In the genomic region with DNA sequence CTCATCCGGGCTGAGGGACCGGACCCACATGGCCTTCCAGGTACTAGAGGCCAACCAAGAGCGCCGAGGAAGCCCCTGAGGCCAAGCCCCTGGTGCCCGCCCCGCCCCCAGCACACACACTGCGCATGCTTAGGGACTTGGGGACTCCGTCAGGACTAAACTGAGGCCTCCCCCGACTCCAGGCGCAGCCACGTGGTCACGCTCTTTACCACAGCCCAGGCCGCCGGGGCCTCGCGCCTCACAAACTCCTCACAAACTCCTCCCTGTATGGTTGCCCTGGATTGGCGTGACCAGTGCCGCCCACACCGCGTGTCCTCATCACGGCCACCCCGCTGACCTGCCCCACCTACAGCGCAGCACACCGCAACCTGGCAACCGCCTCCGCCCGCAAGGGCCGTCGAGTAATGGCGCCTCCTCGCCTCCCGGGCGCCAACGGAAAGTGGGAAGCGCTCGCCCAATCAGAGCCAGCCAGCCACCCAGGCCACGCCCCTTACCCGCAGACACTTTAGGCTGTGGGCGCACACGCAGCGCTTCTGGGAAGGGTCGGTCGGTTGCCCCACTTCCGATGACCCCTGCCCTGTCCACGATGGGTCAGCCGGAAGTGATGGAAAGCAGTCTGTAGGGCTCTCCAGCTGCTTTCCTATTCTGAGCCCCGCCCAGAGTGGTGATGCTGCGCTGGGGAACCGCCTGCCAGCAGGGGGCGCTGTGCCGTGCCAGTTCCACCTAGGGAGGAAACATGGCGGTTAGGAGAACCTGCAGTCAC, we compare ENCODE assay signal across 10 mouse cellular contexts. TPM values are rescaled to one million over a fixed set of nuclear protein-coding genes. Genes with fewer than 3 reads are reported as not detected.
DNase-seq lines count a peak whose midpoint lies in the region; ATAC-seq and TF ChIP-seq lines count a peak whose summit lies in the region.
"Had no signal": no experiment of that assay in that cellular context is flagged by ENCODE, and none has a peak within 500 bp of the region (broad histone marks: within the 10 kb centered on the region; RNA-seq: fewer than 3 reads in every experiment).

A gene (minus strand): TSS at position 633 of the 763 bp plus-strand sequence.

- 80% methylated on average over 52 of the region's 52 CpGs for WGBS in heart, embryonic 16.5 days
- WGBS in hindbrain, embryonic 15.5 days, result 84% methylated on average over 52 of the region's 52 CpGs
- 87% methylated on average over 49 of the region's 52 CpGs for WGBS in midbrain, postnatal 0 days

- no peaks in the 10 kb centered on the region; the same call in 1 of the 2 replicates for H3K9me3 ChIP-seq in heart, embryonic 16.5 days (replicated peaks; ENCODE audit: control insufficient read depth, low read length)
- no peaks in the 10 kb centered on the region for H3K9me3 ChIP-seq in hindbrain, embryonic 15.5 days
- no peaks in the 10 kb centered on the region for H3K9me3 ChIP-seq in midbrain, postnatal 0 days (ENCODE audit: low read length)

- H3K9ac ChIP-seq in heart, embryonic 16.5 days (ENCODE audit: low read length), result no peak within 1 kb of the TSS
- no peak within 1 kb of the TSS for H3K9ac ChIP-seq in hindbrain, embryonic 15.5 days
- no peak within 1 kb of the TSS for H3K9ac ChIP-seq in midbrain, postnatal 0 days (replicated peaks; ENCODE audit: low read length, poor library complexity, severe bottlenecking)

- no peak within 1 kb of the TSS for H3K27ac ChIP-seq in heart, embryonic 16.5 days (ENCODE audit: low read length)
- no peak within 1 kb of the TSS for H3K27ac ChIP-seq in hindbrain, embryonic 15.5 days (replicated peaks)
- H3K27ac ChIP-seq in midbrain, postnatal 0 days (ENCODE audit: low read depth, low read length), result no peak within 1 kb of the TSS

- peak; percentile 28 for ATAC-seq in heart, embryonic 16.5 days (replicated peaks; ENCODE audit: extremely low read depth, insufficient read depth, low FRiP score)
- peak; percentile 42; the same call in 1 of the 2 replicates for ATAC-seq in hindbrain, embryonic 15.5 days (ENCODE audit: low FRiP score, low read depth)
- ATAC-seq in midbrain, postnatal 0 days (ENCODE audit: low FRiP score), result peak; percentile 23; the same call in 1 of the 2 replicates
- ATAC-seq: Patski had no signal

- H3K4me2 ChIP-seq in heart, embryonic 16.5 days (ENCODE audit: low read depth, low read length), result no peak within 1 kb of the TSS
- no peak within 1 kb of the TSS for H3K4me2 ChIP-seq in hindbrain, embryonic 15.5 days
- no peak within 1 kb of the TSS for H3K4me2 ChIP-seq in midbrain, postnatal 0 days (ENCODE audit: low read depth, low read length, poor library complexity, severe bottlenecking)

- no peak within 1 kb of the TSS for H3K4me3 ChIP-seq in heart, embryonic 16.5 days (ENCODE audit: low read length)
- H3K4me3 ChIP-seq in hindbrain, embryonic 15.5 days, result no peak within 1 kb of the TSS
- H3K4me3 ChIP-seq in midbrain, postnatal 0 days (ENCODE audit: low read depth, low read length), result no peak within 1 kb of the TSS

- peak; percentile 36; the same call in 1 of the 2 replicates for TF ChIP-seq CTCF in midbrain, postnatal 0 days (IDR thresholded peaks at IDR 0.05)

- intact Hi-C loops in heart, postnatal 14 days (cut with DNase I), result no loop called here

- no peak for DNase-seq in heart, postnatal 14 days
- DNase-seq in R1 (ENCODE audit: low read depth, low spot score), result peak; percentile 67
- no peak for DNase-seq in midbrain, postnatal 0 days (ENCODE audit: low spot score)
- DNase-seq in c-Kit-positive CD71-positive TER-119-positive erythroid progenitor cells, embryonic 14.5 days (ENCODE audit: low spot score), result no peak
- no peak for DNase-seq in layer of hippocampus, postnatal 14 days (ENCODE audit: low spot score in 2 of 2)
- no peak for DNase-seq in adrenal gland, postnatal 25 days
- DNase-seq: lung, adult 18-20 months had no signal

- H3K4me1 ChIP-seq in heart, embryonic 16.5 days (ENCODE audit: control insufficient read depth, insufficient read depth, low read length), result peaks cover 10% of the 10 kb centered on the region
- 0 out of 2 replicates have a peak, but pooled peaks cover under 1% of the 10 kb centered on the region for H3K4me1 ChIP-seq in hindbrain, embryonic 15.5 days (replicated peaks)
- H3K4me1 ChIP-seq in midbrain, postnatal 0 days (ENCODE audit: insufficient read depth, low read length), result no peaks in the 10 kb centered on the region

- no peaks in the 10 kb centered on the region for H3K36me3 ChIP-seq in heart, embryonic 16.5 days (ENCODE audit: control insufficient read depth, insufficient read depth)
- no peaks in the 10 kb centered on the region for H3K36me3 ChIP-seq in hindbrain, embryonic 15.5 days
- H3K36me3 ChIP-seq in midbrain, postnatal 0 days (ENCODE audit: insufficient read depth, low read length), result no peaks in the 10 kb centered on the region

- no peaks in the 10 kb centered on the region for H3K27me3 ChIP-seq in heart, embryonic 16.5 days (ENCODE audit: control insufficient read depth, insufficient read depth, low read length)
- no peaks in the 10 kb centered on the region for H3K27me3 ChIP-seq in hindbrain, embryonic 15.5 days
- H3K27me3 ChIP-seq in midbrain, postnatal 0 days (ENCODE audit: insufficient read depth, low read length), result no peaks in the 10 kb centered on the region

RNA-seq across cellular contexts. Expression of the gene that starts here (rescaled TPM):
- polyA plus RNA-seq in heart, embryonic 16.5 days (2015; fragmentation: Nextera tagmentation; extraction: Ambion mirVana), result 0.12 and 0.20 TPM in 2 replicates
- 1 to 10 TPM; 1.4 to 2.3 TPM for total RNA-seq in heart, postnatal 14 days (2021)
- 0.18 and 0.42 TPM in 2 replicates for polyA plus RNA-seq in hindbrain, embryonic 15.5 days (2015; fragmentation: Nextera tagmentation; extraction: Ambion mirVana)
- 0.44 and 0.52 TPM in 2 replicates for total RNA-seq in midbrain, postnatal 0 days (2014; rRNA removed)
- polyA plus RNA-seq in midbrain, postnatal 0 days (2015; fragmentation: Nextera tagmentation; extraction: Ambion mirVana), result 0.36 and 0.44 TPM in 2 replicates
- 1 to 10 TPM in 1 of 2 experiments, under 1 TPM in 1; 0.53 to 1.2 TPM for total RNA-seq in layer of hippocampus, postnatal 14 days (2021)
- total RNA-seq in adrenal gland, postnatal 25 days (2021), result 0.27 and 0.38 TPM in 2 replicates

Comparison
In these comparisons a context has a peak if more than half of its experiments do, and no peak if none do; other contexts are left out.
1. Peak in ATAC-seq in heart, embryonic 16.5 days; RNA of the gene not detected or under 1 TPM.
2. Peak in ATAC-seq in hindbrain, embryonic 15.5 days; RNA of the gene not detected or under 1 TPM.
3. Peak in ATAC-seq in midbrain, postnatal 0 days; RNA of the gene not detected or under 1 TPM.